Mouse (Mus musculus) thymus, adult 2 months (tissue): Measurements from ENCODE around the gene Slc4a8.

Source experiments
- CTCF ChIP-seq: fragments of 200-500 bp; IDR thresholded peaks from 2 replicates; pipeline ENCODE4 v1.5.1; 2012; ENCODE audit warnings: mild to moderate bottlenecking, control low read depth, low read length, moderate library complexity, borderline replicate concordance; ENCODE audit not compliant: control insufficient read depth, poor library complexity, insufficient read depth; ENCODE audit errors: extremely low read depth
- POLR2A ChIP-seq: fragments of 200-500 bp; IDR thresholded peaks from 2 replicates; pipeline ENCODE4 v1.6.1; 2012; ENCODE audit warnings: mild to moderate bottlenecking, low read length, control low read depth, moderate library complexity; ENCODE audit not compliant: control insufficient read depth, poor library complexity, insufficient read depth; ENCODE audit errors: extremely low read depth

- TF ChIP-seq CTCF, result no peak
- TF ChIP-seq POLR2A, result no peak
Measured at GRCm38 (mm10) chr15:100753045-100753444, 8.5 kb upstream of the Slc4a8 start.
